Mouse (Mus musculus): ENCODE measurements around the gene Chmp3.

- TF ChIP-seq BHLHE40 (IDR thresholded peaks at IDR 0.05; ENCODE audit: low read depth, low read length) (no peak), NELFE (IDR thresholded peaks at IDR 0.05; ENCODE audit: low read depth, low read length) (no peak), EP300 (IDR thresholded peaks at IDR 0.05; ENCODE audit: low read length) (no peak), CTCF (conservative IDR thresholded peaks at IDR 0.05 in 1 of 2, IDR thresholded peaks at IDR 0.05 in 1 of 2; ENCODE audit: low read depth in 2 of 2, low read length in 2 of 2) (no peak), JUN (IDR thresholded peaks at IDR 0.05; ENCODE audit: insufficient read depth, low read depth, low read length) (no peak), CHD1 (IDR thresholded peaks at IDR 0.05; ENCODE audit: low read depth, low read length) (no peak), USF1 (IDR thresholded peaks at IDR 0.05; ENCODE audit: low read depth, low read length) (no peak), KAT2A (IDR thresholded peaks at IDR 0.05; ENCODE audit: insufficient replicate concordance, low read length) (no peak), MAX (IDR thresholded peaks at IDR 0.05; ENCODE audit: low read length) (no peak), TCF12 (IDR thresholded peaks at IDR 0.05; ENCODE audit: low read depth, low read length) (no peak)
These were observed 25.0 kb downstream of the Chmp3 start for GRCm38 (mm10) chr6:71568616-71569015.

Measured in CH12.LX (cell line).